Mouse (Mus musculus) kidney, postnatal 4 days (tissue): ENCODE results near the gene Apoa4.
A peak's percentile ranks its signal among the peaks of the same experiment; 100 is the strongest.

Experiments used
- DNase-seq, 2 experiments: peaks; one replicate each; pipeline ENCODE4 v3.0.0; 2021; ENCODE audit warnings: mixed read lengths in 2 of 2

Gene Apoa4

DNA sequence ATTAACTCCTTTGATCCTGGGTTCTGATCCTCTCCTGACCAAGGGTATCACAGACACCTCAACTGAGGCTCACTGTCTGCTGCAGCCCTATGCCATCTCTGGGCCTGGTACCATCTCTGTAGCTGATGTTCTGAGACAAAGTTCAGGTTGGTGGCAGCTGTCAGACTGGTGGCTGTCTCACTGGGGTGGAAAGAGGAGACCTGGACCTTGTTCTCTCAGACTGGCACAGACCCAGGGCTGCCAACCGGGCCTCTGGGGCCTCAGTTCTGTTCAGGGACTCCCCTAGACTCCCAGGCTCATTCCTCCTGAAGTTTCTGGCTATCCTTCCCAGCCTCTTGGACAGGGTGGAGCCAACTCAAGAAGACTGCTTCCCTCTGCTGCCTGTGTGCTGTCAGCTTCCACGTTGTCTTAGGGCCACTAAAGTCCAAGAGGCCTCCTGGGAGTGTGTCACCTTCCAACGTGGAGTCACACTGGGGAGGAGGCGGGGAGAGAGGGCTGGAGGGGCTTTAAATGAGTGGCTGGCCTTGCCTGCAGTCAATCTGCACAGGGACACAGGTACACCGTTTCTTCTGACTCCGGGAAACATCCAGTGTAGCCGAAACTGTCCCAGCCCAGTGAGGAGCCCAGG lies at the start of gene Apoa4:
TSS of gene Apoa4 (plus strand) at position 171 of the 628 bp plus-strand sequence.
- DNase-seq = no peak

DNA sequence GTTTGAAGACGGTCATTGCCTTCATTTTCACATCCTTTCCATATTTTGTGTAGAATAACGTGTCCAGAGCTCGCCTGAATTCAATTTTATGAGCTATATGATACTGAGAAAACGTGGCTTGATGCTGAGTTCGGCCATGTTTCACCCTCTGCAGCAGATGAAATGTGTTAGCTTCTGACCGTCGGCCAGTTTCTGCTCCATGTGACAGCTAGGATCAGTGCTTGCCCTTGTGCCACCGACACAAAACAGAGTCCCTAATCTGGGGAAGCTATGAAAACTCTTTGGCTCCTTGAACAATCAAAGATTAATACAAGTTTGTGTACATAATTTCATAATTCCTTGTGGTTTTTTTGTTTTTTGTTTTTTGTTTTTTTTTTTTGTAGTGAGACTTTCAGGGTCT lies 49.3 kb upstream of the Apoa4 start:
- DNase-seq = peak in 1 of 2 experiments; percentile 27

- no peak for DNase-seq
Observed at GRCm38 (mm10) chr9:46191644-46192043, 48.9 kb upstream of the Apoa4 start.

- DNase-seq = no peak
Observed at GRCm38 (mm10) chr9:46192642-46193041, 47.9 kb upstream of the Apoa4 start.

GRCm38 (mm10) chr9:46194809-46195208 lies 45.7 kb upstream of the Apoa4 start:
- no peak for DNase-seq

DNA sequence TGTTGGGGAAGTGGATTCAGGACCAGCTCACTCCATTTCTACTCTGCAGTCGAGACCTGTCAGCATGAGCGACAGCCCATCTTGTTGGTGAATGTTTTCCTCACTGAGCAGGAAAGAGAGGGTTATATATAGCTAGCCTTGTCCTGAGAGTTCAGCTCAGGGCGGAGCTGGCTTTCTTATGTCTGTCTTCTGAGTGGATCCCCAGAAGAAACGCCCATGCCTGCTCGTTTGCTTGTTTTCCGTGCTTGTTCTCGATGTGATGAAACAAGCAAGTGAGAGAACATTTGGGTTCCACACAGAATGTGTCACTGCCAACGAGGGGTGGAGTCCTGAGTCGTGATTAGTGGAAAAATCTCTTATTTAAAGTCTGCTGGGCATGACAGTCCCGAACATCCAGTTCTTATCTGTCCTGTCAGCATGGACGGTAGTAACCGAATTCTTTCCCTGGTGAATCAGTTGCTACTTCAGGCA lies 43.8 kb upstream of the Apoa4 start:
- no peak for DNase-seq

DNA sequence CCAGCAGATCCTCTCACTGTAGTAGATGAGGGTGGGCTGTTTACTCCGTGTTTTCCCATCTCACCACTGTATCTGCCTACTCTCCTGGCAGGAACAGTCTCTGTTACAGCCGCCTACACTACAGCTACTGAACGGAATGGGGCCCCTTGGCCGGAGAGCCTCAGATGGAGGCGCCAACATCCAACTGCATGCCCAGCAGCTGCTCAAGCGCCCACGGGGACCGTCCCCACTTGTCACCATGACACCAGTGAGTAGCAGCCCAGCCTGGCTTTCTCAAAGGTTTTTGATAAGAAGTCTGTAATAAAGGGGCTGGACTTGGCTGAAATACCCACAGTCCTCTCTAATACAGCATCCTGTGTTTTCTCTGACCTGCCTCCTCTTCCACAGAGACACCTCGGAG lies 42.0 kb upstream of the Apoa4 start:
- no peak for DNase-seq

- DNase-seq = no peak
Observed at GRCm38 (mm10) chr9:46198936-46199335, 41.6 kb upstream of the Apoa4 start.

GRCm38 (mm10) chr9:46199609-46200008 lies 40.9 kb upstream of the Apoa4 start:
- DNase-seq = no peak

DNA sequence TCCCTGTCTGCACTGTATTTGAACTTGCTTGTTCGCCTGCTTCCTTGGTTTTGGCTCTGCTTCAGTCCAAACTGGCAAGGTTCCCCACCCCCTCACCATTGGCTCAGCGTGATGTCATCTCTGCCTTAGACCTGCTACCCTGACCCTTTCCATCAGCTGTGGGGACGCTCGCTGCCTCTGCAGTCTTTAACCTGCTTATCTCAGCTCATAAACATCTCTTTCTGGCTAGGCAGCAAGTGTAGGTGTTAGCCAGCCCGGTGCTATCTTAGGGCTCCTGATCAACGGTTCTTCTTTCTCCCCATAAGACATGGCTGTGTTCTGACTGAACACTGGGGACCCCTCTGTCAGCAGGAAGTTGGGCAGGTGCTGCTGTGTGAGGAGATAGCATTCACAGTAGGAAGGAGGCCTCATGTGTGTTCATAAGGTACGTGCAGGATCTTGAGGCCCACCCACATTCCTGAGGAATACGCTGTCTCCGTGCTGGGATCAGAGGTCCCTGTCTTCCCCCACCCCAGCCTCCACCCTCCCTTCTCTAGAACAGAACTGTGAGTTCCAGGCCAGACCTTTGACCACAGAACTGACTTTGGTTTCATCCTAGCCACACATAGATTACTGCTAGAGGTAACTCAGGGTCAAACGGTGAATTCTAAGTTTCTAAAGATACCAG lies 33.5 kb upstream of the Apoa4 start:
- peak in 1 of 2 experiments; percentile 46 for DNase-seq

DNA sequence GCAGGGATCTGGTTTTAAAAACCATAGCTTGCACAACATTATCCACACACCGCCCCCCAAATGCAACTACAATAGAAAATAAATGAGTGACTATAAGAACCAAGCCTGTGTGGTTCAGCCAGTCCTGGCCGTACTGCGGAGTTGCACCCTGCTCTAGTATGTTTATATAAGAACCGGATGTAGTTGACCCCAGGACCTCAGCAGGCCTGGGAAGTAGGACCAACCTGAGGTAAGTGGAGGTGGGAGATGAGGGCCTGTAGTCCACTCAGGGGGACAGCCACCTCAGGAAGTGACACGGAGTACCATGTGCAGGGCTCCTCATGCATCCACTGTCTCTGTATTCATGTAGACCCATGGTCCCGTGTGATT lies 33.0 kb upstream of the Apoa4 start:
- no peak for DNase-seq

DNA sequence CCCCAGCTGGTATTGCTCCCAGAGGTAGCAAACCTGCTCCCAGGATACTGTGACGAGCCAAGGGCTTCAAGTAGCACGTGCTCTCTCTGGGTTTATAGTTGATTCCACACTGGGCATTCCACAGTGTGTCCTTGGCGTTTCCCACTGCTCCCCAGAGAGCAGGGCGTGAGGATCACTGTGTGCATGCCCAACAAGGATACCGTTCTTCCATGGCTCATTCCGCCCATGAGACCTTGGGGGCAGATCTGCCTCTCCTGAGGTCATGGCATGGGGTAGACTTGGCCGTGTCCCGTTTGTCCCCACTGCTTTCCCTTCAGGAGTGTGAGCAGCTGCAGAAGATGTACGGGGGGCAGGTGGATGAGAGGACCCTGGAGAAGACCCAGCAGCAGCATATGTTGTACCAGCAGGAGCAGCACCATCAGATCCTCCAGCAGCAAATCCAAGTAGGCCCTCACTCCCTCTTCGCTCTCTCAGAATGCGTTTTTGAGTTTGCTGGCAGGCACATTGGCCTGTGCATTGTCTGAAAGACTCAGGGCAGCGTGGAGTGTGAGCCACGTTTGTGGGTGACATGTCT lies 32.0 kb upstream of the Apoa4 start:
- no peak for DNase-seq

GRCm38 (mm10) chr9:46210473-46210872 lies 30.0 kb upstream of the Apoa4 start:
- no peak for DNase-seq

- no peak for DNase-seq
Observed at GRCm38 (mm10) chr9:46214276-46214675, 26.2 kb upstream of the Apoa4 start.

- DNase-seq = no peak
Observed at GRCm38 (mm10) chr9:46214946-46215337, 25.6 kb upstream of the Apoa4 start.

- DNase-seq = no peak
Observed at GRCm38 (mm10) chr9:46215338-46216322, 24.9 kb upstream of the Apoa4 start.

GRCm38 (mm10) chr9:46216744-46217470 lies 23.6 kb upstream of the Apoa4 start:
- no peak for DNase-seq

DNA sequence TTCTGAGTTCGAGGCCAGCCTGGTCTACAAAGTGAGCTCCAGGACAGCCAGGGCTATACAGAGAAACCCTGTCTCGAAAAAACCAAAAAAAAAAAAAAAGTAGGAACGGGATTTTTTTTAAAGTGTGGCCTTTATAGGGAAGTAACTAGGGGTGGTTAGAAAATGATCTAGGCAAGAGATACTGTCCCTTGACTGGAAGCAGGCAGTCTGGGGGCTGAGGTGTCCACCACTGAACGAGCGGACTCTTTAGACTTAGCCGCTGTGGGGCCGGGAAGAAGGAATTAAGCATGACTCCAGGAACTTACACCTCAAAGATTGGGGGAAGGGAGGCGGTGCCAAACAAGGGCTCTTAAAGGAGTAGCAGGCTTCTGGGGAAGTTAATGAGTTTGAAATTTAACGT lies 22.3 kb upstream of the Apoa4 start:
- no peak for DNase-seq

DNA sequence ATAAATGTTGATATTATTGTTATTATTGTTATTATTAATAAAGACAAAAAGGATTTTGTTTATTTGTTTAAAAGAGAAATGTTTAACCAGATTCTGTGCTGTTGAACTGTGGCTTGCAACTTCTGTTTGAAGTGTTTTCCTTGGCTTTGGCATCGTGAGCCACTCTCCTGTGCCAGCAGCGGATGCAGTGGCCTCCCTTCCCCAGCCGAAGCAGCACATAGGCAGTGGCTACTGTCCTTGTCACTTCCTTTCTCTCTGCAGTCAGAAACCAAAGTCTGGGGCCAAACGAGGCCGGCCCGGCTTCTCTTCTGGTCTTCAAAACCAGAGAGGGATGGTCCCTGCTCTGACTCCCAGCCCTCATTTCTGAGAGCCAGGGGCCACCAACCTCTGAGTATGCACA lies 17.4 kb upstream of the Apoa4 start:
- no peak for DNase-seq

DNA sequence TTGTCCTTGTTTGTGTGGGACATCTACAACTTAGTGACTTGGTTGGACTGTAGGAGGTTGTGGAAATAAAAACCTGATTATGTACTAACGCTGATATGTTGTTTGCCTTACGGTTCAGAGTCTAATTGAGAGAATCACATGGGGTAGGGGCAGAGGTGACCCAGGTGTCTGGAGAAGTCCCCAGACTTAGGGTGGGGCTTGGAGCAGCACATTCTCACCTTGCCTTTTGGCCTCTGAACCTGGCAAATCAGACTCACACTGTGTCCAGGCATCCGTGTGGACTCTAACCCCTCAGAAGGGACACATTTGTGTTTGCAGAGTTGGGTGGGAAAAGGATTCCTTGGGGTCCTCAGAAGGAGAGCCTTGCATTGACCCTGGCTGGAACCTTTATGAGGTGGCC lies 16.4 kb upstream of the Apoa4 start:
- DNase-seq = no peak

DNA sequence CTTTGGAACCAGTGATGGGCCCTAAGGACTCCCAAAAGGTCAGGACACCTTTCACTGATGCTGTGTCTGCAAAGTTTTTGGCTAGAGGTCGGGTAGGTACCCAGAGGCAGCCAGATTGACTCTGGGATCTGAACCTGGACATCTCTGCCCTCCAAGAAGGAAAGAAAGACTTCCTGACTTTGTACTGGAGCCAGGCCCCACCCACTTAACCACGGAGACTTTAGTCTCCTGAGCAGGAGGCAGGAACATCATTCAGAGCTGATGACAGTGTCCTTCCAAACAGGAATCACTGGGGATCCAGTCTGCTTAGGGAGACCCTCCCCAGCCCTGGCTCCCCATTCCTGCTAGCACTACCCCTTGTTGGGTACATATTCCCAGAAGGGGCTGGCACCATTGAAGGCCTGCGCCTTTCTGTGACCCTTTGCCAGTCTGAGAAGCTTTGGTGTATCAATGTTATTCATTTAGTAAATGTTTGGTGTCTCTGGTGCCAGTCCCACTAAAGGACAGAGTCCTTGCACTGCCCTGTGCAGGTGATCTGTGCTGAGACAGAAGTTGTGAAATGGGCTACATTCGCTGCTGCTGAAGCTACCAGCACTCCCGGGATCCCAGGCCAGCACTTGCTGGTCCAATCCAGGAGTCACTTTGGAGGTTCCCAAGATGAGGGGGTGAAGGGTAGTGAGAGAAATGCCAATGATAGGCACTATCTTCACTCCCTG lies 15.4 kb upstream of the Apoa4 start:
- DNase-seq = no peak
